Mouse (Mus musculus) layer of hippocampus, postnatal 14 days (tissue): ENCODE measurements at regions not wholly inside any gene's neighbourhood (a gene's known extent, or its start where the extent isn't known, plus 50 kb on each side); places are given as distances from the start of the nearest gene placed in this dataset.

ENCODE experiments used
- DNase-seq, 2 experiments: peaks; one replicate each; pipeline ENCODE4 v3.0.0; 2021 to 2022; ENCODE audit warnings: low spot score in 2 of 2, mixed read lengths in 1 of 2

GRCm38 (mm10) chr15:31673038-31673437, 71.4 kb downstream of the Fam173b start:
- DNase-seq: no peak

- DNase-seq: peak in 1 of 2 experiments; percentile 39
Measured at GRCm38 (mm10) chr15:31676771-31677191, 75.1 kb downstream of the Fam173b start.

- no peak for DNase-seq
Measured at GRCm38 (mm10) chr15:31693109-31693508, 91.5 kb downstream of the Fam173b start.

- DNase-seq: peak in 1 of 2 experiments; percentile 43
Measured at GRCm38 (mm10) chr15:31694877-31695671, 93.4 kb downstream of the Fam173b start.

- no peak for DNase-seq
Measured at GRCm38 (mm10) chr15:31703400-31703799, 101.7 kb downstream of the Fam173b start.

- no peak for DNase-seq
Measured at GRCm38 (mm10) chr15:31707416-31707815, 105.8 kb downstream of the Fam173b start.

GRCm38 (mm10) chr15:31721019-31721418, 119.4 kb downstream of the Fam173b start:
- DNase-seq: no peak

- DNase-seq: no peak
Measured at GRCm38 (mm10) chr15:31722429-31722828, 120.8 kb downstream of the Fam173b start.

GRCm38 (mm10) chr15:31724252-31724651, 122.6 kb downstream of the Fam173b start:
- DNase-seq: no peak

GRCm38 (mm10) chr15:31729133-31729532, 127.5 kb downstream of the Fam173b start:
- no peak for DNase-seq

- no peak for DNase-seq
Measured at GRCm38 (mm10) chr15:31741686-31742085, 140.0 kb downstream of the Fam173b start.

GRCm38 (mm10) chr15:31744570-31744969, 142.9 kb downstream of the Fam173b start:
- peak; percentile 46 to 87 for DNase-seq

GRCm38 (mm10) chr15:31752632-31753031, 151.0 kb downstream of the Fam173b start:
- DNase-seq: no peak

- DNase-seq: no peak
Measured at GRCm38 (mm10) chr15:31753578-31754281, 152.1 kb downstream of the Fam173b start.

GRCm38 (mm10) chr15:31768959-31769844, 167.6 kb downstream of the Fam173b start:
- no peak for DNase-seq

GRCm38 (mm10) chr15:31783081-31783480, 181.4 kb downstream of the Fam173b start:
- no peak for DNase-seq

- no peak for DNase-seq
Measured at GRCm38 (mm10) chr15:31785022-31785421, 183.4 kb downstream of the Fam173b start.

GRCm38 (mm10) chr15:31798863-31799262, 197.2 kb downstream of the Fam173b start:
- DNase-seq: peak in 1 of 2 experiments; percentile 40

- DNase-seq: no peak
Measured at GRCm38 (mm10) chr15:31805522-31805921, 203.9 kb downstream of the Fam173b start.

GRCm38 (mm10) chr15:31815551-31815950, 213.9 kb downstream of the Fam173b start:
- peak; percentile 17 to 80 for DNase-seq

- DNase-seq: no peak
Measured at GRCm38 (mm10) chr15:31819219-31819618, 217.6 kb downstream of the Fam173b start.
